Mouse (Mus musculus) embryonic facial prominence, embryonic 12.5 days (tissue): ENCODE measurements at regions not wholly inside any gene's neighbourhood (a gene's known extent, or its start where the extent isn't known, plus 50 kb on each side); places are given as distances from the start of the nearest gene placed in this dataset.
"Not testable (repeated sequence)": the region's sequence is repeated elsewhere in the genome, so short reads cannot be mapped to it uniquely, and the experiment has no call there.

Source experiments
- ATAC-seq: fragments of 200-750 bp; cut with Nextera tagmentation; 2 replicates; pipeline ENCODE4 v1.8.0; 2017; ENCODE audit not compliant: insufficient number of reproducible peaks, insufficient read depth, low FRiP score, low TSS enrichment
- H3K27ac ChIP-seq: fragments of 300-500 bp; sonication (generic); 2 replicates; pipeline ENCODE4 v1.5.1; 2016; ENCODE audit warnings: mild to moderate bottlenecking
- H3K27me3 ChIP-seq: fragments of 300-500 bp; sonication (generic); 2 replicates; pipeline ENCODE4 v1.6.1; 2016; ENCODE audit warnings: mild to moderate bottlenecking, moderate library complexity
- H3K36me3 ChIP-seq: fragments of 300-500 bp; sonication (generic); 2 replicates; pipeline ENCODE4 v1.6.1; 2016; ENCODE audit warnings: mild to moderate bottlenecking
- H3K4me1 ChIP-seq: fragments of 300-500 bp; sonication (generic); 2 replicates; pipeline ENCODE4 v1.6.1; 2016
- H3K4me2 ChIP-seq: fragments of 300-500 bp; sonication (generic); replicated peaks from 2 replicates; pipeline ENCODE4 v1.6.1; 2016; ENCODE audit warnings: mild to moderate bottlenecking, moderate library complexity
- H3K4me3 ChIP-seq: fragments of 300-500 bp; sonication (generic); 2 replicates; pipeline ENCODE4 v1.5.1; 2016; ENCODE audit warnings: mild to moderate bottlenecking
- H3K9ac ChIP-seq: fragments of 300-500 bp; sonication (generic); 2 replicates; pipeline ENCODE4 v1.6.1; 2016; ENCODE audit warnings: mild to moderate bottlenecking, moderate library complexity
- H3K9me3 ChIP-seq: fragments of 300-500 bp; sonication (generic); 2 replicates; pipeline ENCODE4 v1.6.1; 2016; ENCODE audit warnings: mild to moderate bottlenecking, moderate library complexity
- WGBS: fragments of 180-500 bp; shearing (Covaris S2); methylation state at CpG from one replicate; pipeline ENCODE4 v1.1.7; 2016; 5-methylcytosine and 5-hydroxymethylcytosine counted together

DNA sequence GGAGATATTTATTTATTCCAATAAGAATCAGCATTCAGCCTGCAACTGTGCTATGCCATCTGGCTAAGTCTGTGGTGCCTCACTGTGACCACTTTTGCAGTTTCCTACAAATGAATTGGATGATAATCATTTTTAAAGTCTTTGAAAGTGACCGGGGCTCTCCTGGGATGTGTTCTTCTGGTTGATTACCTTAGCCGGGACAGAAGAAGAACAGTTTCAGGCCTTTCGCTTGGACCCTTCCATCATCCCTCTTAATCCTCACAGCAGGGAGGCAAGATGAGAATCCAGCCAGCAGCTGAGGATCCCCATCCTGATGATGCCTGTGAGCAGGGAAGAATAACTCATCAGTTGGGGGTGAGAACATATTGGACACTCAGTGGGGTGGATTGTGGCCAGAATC, 124.6 kb upstream of the Kiz start:
- Histone ChIP-seq H3K9me3 (no peaks in the 10 kb centered on the region), H3K4me1 (no peaks in the 10 kb centered on the region), H3K27ac (no peak overlapping the region), H3K27me3 (no peaks in the 10 kb centered on the region), H3K36me3 (no peaks in the 10 kb centered on the region), H3K4me2 (no peak overlapping the region), H3K4me3 (no peak overlapping the region), H3K9ac (no peak overlapping the region)
- ATAC-seq = no peak
- WGBS = 70% methylated on average over 3 of the region's 3 CpGs

DNA sequence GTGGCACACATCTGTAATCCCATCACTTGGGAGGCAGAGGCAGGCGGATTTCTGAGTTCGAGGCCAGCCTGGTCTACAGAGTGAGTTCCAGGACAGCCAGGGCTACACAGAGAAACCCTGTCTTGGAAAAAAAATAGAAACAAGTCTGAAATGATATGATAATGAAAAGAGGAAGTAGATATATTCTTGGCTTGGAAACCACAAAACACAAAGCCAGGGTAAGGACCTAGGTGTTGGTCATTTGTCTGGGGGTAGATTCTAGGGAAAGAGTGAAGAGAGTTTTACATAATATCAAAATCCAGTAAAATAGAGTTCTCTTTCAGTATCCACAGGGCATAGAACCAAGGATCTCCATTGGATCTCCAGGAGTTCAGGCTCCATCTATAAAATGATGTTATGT, 122.8 kb upstream of the Kiz start:
- 95% methylated on average over 2 of the region's 2 CpGs for WGBS

GRCm38 (mm10) chr2:146744396-146744795, 111.3 kb upstream of the Kiz start:
- H3K4me2 ChIP-seq = no peak overlapping the region
- H3K4me1 ChIP-seq = no peaks in the 10 kb centered on the region
- H3K27me3 ChIP-seq = no peaks in the 10 kb centered on the region
- H3K36me3 ChIP-seq = no peaks in the 10 kb centered on the region
- no peak overlapping the region for H3K4me3 ChIP-seq
- H3K9me3 ChIP-seq = no peaks in the 10 kb centered on the region
- ATAC-seq = no peak
- 76% methylated on average over 2 of the region's 2 CpGs for WGBS
- H3K27ac ChIP-seq = no peak overlapping the region
- no peak overlapping the region for H3K9ac ChIP-seq

More for the DNA sequence above, 122.8 kb upstream of the Kiz start:
- not testable (repeated sequence) for ATAC-seq, H3K27ac ChIP-seq, H3K36me3 ChIP-seq, H3K27me3 ChIP-seq, H3K4me2 ChIP-seq, H3K4me1 ChIP-seq, H3K9ac ChIP-seq, H3K9me3 ChIP-seq, H3K4me3 ChIP-seq

GRCm38 (mm10) chr2:146745012-146745682, 110.5 kb upstream of the Kiz start:
- Histone ChIP-seq H3K9me3 (no peaks in the 10 kb centered on the region), H3K4me1 (no peaks in the 10 kb centered on the region), H3K4me2 (peak overlapping the region; percentile 21; the same call in 1 of the 2 replicates), H3K36me3 (no peaks in the 10 kb centered on the region), H3K4me3 (no peak overlapping the region), H3K27ac (no peak overlapping the region), H3K27me3 (no peaks in the 10 kb centered on the region), H3K9ac (no peak overlapping the region)
- 70% methylated on average over 18 of the region's 18 CpGs for WGBS
- no peak for ATAC-seq

DNA sequence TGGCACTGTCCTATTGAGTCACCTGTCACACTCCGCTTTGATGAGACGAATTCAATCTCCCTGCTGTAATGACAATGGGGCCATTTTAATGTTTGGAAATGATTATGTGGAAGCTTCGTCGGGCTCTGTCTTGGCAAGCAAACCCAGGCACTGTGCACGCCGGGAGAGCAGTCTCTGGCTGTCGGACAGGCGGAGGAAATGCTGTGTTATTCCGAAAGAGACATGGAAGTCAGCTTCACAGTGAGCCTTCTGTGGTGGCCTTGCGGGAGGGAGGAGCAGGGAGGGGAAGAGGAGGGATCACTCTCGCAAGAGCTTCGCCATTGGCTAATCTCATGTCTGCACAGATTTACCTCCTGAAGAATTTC, 110.0 kb upstream of the Kiz start:
- WGBS = 44% methylated on average over 12 of the region's 12 CpGs
- no peaks in the 10 kb centered on the region for H3K9me3 ChIP-seq
- no peaks in the 10 kb centered on the region for H3K36me3 ChIP-seq
- no peaks in the 10 kb centered on the region for H3K4me1 ChIP-seq
- peak overlapping the region; percentile 21 for H3K4me2 ChIP-seq
- H3K27ac ChIP-seq = no peak overlapping the region
- no peaks in the 10 kb centered on the region for H3K27me3 ChIP-seq
- ATAC-seq = peak; percentile 72; the same call in 1 of the 2 replicates
- H3K4me3 ChIP-seq = no peak overlapping the region
- no peak overlapping the region for H3K9ac ChIP-seq

- no peak overlapping the region for H3K27ac ChIP-seq
- H3K9ac ChIP-seq = no peak overlapping the region
- WGBS = 60% methylated on average over 2 of the region's 2 CpGs
- no peak for ATAC-seq
- no peak overlapping the region for H3K4me3 ChIP-seq
- H3K4me1 ChIP-seq = no peaks in the 10 kb centered on the region
- no peaks in the 10 kb centered on the region for H3K9me3 ChIP-seq
- no peaks in the 10 kb centered on the region for H3K27me3 ChIP-seq
- no peaks in the 10 kb centered on the region for H3K36me3 ChIP-seq
- H3K4me2 ChIP-seq = no peak overlapping the region
Observed at GRCm38 (mm10) chr2:146753988-146754387, 101.7 kb upstream of the Kiz start.

DNA sequence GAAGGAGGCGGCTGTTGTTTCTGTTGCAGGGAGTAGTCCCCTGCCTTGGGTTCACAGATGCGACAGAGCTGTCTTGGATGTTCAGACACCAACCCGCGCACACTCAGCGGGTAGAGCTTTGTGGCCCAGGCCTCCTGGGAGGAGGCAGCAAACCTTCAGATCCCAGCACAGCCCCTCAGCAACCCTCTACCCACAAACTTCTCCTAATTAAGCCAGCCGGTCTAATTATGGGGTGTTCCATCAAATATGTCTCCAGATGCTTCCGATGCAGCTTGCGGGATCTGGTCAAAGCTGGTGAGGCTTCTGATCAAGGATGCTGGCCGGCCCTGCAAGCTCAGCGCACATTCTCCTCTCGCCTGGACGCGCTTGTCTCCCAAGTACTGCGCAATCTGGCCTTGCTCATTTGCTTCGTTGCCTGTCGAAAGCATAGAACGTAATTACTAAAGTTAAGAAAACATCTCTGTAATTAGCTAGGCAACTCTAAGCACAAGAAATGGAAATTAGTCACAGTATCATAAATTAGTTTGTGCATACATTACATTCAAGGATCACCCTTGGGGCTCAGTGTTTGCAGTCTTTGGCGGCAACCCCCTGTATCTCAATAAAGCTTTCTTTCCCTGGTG, 92.0 kb upstream of the Kiz start:
- no peak overlapping the region for H3K27ac ChIP-seq
- H3K4me3 ChIP-seq = no peak overlapping the region
- ATAC-seq = 0 out of 2 replicates have a peak, but pooled peaks have one; percentile 75
- no peaks in the 10 kb centered on the region for H3K27me3 ChIP-seq
- peaks cover 5% of the 10 kb centered on the region; the same call in 1 of the 2 replicates for H3K4me1 ChIP-seq
- WGBS = 58% methylated on average over 18 of the region's 18 CpGs
- no peaks in the 10 kb centered on the region for H3K36me3 ChIP-seq
- H3K4me2 ChIP-seq = peak overlapping the region; percentile 8; the same call in 1 of the 2 replicates
- no peaks in the 10 kb centered on the region for H3K9me3 ChIP-seq
- no peak overlapping the region for H3K9ac ChIP-seq

- ATAC-seq = no peak
- no peak overlapping the region for H3K4me2 ChIP-seq
Observed at GRCm38 (mm10) chr2:146764313-146765255, 91.1 kb upstream of the Kiz start.

GRCm38 (mm10) chr2:146774876-146775275, 80.8 kb upstream of the Kiz start:
- no peak for ATAC-seq
- Histone ChIP-seq H3K36me3 (no peaks in the 10 kb centered on the region), H3K27ac (no peak overlapping the region), H3K27me3 (no peaks in the 10 kb centered on the region), H3K9me3 (no peaks in the 10 kb centered on the region), H3K4me2 (no peak overlapping the region), H3K4me3 (no peak overlapping the region), H3K4me1 (no peaks in the 10 kb centered on the region), H3K9ac (no peak overlapping the region)
- WGBS = 33% methylated on average over 2 of the region's 2 CpGs

More at GRCm38 (mm10) chr2:146764313-146765255, 91.1 kb upstream of the Kiz start:
- Histone ChIP-seq H3K4me3 (no peak overlapping the region), H3K4me1 (peaks cover 5% of the 10 kb centered on the region; the same call in 1 of the 2 replicates), H3K27ac (no peak overlapping the region), H3K36me3 (no peaks in the 10 kb centered on the region), H3K9ac (no peak overlapping the region), H3K27me3 (no peaks in the 10 kb centered on the region), H3K9me3 (no peaks in the 10 kb centered on the region)
- 73% methylated on average over 12 of the region's 12 CpGs for WGBS

DNA sequence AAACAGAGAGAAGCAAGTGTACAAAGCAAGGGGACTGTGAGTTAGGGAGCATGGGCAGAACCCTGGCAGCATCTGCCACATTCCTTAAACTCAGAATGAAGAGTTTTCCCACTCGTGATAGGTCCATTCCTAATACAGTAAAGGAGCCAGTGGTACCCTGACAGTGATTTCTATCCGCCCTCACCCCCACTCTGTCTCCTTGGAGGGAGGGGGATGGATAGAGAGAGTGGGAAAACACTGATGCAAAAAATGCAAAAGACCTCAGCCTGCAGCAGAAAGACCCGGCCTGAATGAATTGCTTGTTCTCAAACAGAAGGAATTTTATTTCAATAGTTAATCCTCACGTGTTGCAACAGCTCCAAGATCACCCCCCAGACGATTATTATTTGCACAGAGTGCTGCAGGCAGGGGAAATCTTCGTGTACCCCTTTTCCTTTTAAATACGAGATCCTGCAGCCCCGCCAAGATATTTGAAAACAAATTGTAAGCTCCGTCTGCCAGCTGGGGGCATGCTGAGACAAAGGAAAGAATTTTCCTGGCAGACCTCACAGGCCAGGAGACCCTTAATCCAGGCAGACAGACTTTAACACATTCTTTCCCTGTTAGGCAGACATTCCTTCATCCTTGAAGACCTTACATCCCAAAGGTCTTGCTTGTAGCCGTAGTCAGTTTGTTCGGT, 68.4 kb upstream of the Kiz start:
- peaks cover 13% of the 10 kb centered on the region; the same call in 1 of the 2 replicates for H3K4me1 ChIP-seq
- WGBS = 8% methylated on average over 11 of the region's 11 CpGs
- no peaks in the 10 kb centered on the region for H3K27me3 ChIP-seq
- H3K9me3 ChIP-seq = no peaks in the 10 kb centered on the region
- peak overlapping the region; percentile 11; the same call in 1 of the 2 replicates for H3K4me2 ChIP-seq
- no peak for ATAC-seq
- H3K27ac ChIP-seq = 0 out of 2 replicates have a peak overlapping the region, but pooled peaks have one; percentile 24
- H3K36me3 ChIP-seq = no peaks in the 10 kb centered on the region
- H3K9ac ChIP-seq = no peak overlapping the region
- no peak overlapping the region for H3K4me3 ChIP-seq

GRCm38 (mm10) chr2:146787811-146788455, 67.7 kb upstream of the Kiz start:
- Histone ChIP-seq H3K9me3 (no peaks in the 10 kb centered on the region), H3K27ac (0 out of 2 replicates have a peak overlapping the region, but pooled peaks have one; percentile 24), H3K27me3 (no peaks in the 10 kb centered on the region), H3K9ac (no peak overlapping the region), H3K4me3 (no peak overlapping the region), H3K4me1 (peaks cover 13% of the 10 kb centered on the region; the same call in 1 of the 2 replicates), H3K4me2 (no peak overlapping the region), H3K36me3 (no peaks in the 10 kb centered on the region)
- no peak for ATAC-seq
- WGBS = 58% methylated on average over 5 of the region's 5 CpGs
